Mouse (Mus musculus): Measurements from ENCODE around the gene Rhoq. TPM values are rescaled to one million over a fixed set of nuclear protein-coding genes. Genes with fewer than 3 reads are reported as not detected.

Gene Rhoq
- polyA plus RNA-seq, 1 experiment, result 47.1 TPM

DNA sequence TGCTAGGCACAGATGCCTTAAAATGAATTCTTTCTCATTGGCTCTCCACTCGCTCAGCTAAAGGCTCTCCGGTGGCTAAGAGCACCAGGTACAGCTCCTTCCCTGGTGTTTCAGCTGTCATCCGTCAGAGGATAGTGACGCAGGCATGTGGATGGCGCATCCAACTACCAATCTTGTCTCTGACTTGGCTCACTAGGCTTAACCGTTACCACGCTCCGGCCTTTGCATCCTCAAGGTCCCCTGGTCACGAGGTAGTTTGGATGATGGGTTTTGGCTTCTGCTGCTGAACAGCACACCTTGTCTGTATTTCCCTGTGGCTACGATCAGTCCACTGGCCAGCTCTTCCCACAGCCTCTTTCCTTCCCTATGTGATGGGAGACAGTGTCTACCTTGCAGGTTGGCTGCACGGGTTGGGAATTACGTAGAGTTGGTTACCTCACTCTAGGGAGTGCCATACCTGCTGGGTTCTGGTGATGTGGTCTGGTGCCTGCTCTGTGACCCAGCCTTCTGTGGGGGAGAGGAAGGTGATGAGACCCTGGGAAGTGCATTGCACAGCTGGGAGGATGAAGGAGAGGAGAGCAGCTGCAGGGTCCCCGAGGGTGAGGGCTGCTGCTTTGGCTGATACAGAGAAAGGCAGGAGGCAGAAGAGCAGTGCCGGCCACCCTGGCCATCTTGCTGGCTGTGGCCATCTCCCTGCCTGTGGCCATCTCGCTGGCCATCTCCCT, 7.3 kb downstream of the Rhoq start:
- Histone ChIP-seq H3K27ac (ENCODE audit: insufficient read depth, low read length) (no peak overlapping the region), H3K4me3 (replicated peaks; ENCODE audit: insufficient read depth, low read depth, low read length) (no peak overlapping the region), H3K4me1 (ENCODE audit: control insufficient read depth, insufficient read depth, low read length) (no peaks in the 10 kb centered on the region), H3K27me3 (ENCODE audit: control insufficient read depth, insufficient read depth, low read length) (no peaks in the 10 kb centered on the region)
- WGBS, result 87% methylated on average over 15 of the region's 15 CpGs
- TF ChIP-seq CTCF (IDR thresholded peaks at IDR 0.05; ENCODE audit: borderline replicate concordance, insufficient read depth, low read depth, low read length) (no peak), POLR2A (IDR thresholded peaks at IDR 0.05; ENCODE audit: borderline replicate concordance, insufficient read depth, low read length) (no peak)
- no peak for DNase-seq

DNA sequence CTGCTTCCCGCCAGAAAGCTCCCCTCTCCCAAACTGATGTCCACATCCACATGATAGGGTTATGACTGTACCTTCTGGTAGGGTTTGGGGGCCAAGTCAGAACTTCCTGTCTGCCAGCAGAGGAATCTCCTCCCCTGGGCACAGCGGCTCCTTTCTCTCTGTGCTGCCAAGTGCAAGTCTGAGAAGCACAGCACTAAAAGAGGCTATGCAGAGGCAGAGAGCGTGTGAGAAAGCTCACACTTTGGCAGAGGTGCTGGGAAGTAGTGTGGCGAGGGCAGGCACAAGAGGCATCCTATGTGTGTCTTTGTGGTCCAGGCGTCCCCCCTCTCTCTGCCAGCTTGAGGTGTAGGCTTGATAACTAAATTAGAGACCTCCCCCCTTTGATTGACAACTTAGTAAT, 8.2 kb downstream of the Rhoq start:
- H3K27ac ChIP-seq (ENCODE audit: insufficient read depth, low read length), result no peak overlapping the region
- WGBS, result 50% methylated on average over 5 of the region's 5 CpGs
- DNase-seq, result no peak
- no peak overlapping the region for H3K4me3 ChIP-seq (replicated peaks; ENCODE audit: insufficient read depth, low read depth, low read length)
- no peaks in the 10 kb centered on the region for H3K27me3 ChIP-seq (ENCODE audit: control insufficient read depth, insufficient read depth, low read length)
- no peak for TF ChIP-seq CTCF (IDR thresholded peaks at IDR 0.05; ENCODE audit: borderline replicate concordance, insufficient read depth, low read depth, low read length)
- no peak for TF ChIP-seq POLR2A (IDR thresholded peaks at IDR 0.05; ENCODE audit: borderline replicate concordance, insufficient read depth, low read length)
- no peaks in the 10 kb centered on the region for H3K4me1 ChIP-seq (ENCODE audit: control insufficient read depth, insufficient read depth, low read length)

DNA sequence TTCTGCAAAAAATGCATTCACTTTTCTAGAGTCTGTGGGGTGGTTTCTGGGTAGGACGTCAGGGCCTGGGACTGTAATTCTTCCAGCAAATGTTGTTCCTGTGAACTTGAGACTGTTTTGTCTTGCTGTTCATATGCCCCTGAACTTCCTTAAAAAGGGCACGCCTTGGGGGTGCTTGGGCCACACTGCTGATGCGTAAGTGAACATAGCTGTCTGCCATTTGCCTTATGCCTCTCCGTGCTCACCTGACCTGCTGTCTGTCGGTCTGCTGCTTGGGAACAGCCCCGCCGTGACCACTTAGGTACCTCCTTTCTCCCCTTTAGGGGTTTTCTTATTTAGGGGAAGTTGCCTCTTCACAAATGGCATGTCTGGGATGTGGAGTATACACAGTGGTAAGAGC, 9.0 kb downstream of the Rhoq start:
- 93% methylated on average over 7 of the region's 7 CpGs for WGBS
- Histone ChIP-seq H3K27ac (ENCODE audit: insufficient read depth, low read length) (no peak overlapping the region), H3K27me3 (ENCODE audit: control insufficient read depth, insufficient read depth, low read length) (no peaks in the 10 kb centered on the region), H3K4me3 (replicated peaks; ENCODE audit: insufficient read depth, low read depth, low read length) (no peak overlapping the region), H3K4me1 (ENCODE audit: control insufficient read depth, insufficient read depth, low read length) (no peaks in the 10 kb centered on the region)
- TF ChIP-seq CTCF (IDR thresholded peaks at IDR 0.05; ENCODE audit: borderline replicate concordance, insufficient read depth, low read depth, low read length), result no peak
- TF ChIP-seq POLR2A (IDR thresholded peaks at IDR 0.05; ENCODE audit: borderline replicate concordance, insufficient read depth, low read length), result no peak
- no peak for DNase-seq

DNA sequence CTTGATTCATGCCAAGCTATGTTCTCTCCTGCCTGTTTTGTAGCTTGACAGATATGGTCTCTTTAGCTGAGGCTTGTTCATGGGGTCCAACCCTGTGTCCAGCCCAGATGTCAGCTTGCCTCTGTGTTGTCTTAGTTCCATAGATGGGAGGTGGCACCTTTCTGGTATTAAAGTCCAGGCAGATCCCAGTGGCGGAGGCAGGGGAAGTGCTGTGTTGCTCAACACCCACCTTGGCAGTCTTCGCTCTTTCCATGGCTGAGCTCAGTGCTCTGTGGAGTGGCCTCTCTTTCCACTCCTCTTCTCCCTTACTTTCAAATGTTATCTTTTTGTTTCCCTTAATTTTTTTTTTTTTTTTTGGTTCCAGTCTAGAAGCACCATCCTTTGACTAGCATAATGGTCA, 10.2 kb downstream of the Rhoq start:
- H3K4me1 ChIP-seq (ENCODE audit: control insufficient read depth, insufficient read depth, low read length), result no peaks in the 10 kb centered on the region
- no peak for DNase-seq
- H3K27ac ChIP-seq (ENCODE audit: insufficient read depth, low read length), result no peak overlapping the region
- 96% methylated on average over 2 of the region's 2 CpGs for WGBS
- H3K27me3 ChIP-seq (ENCODE audit: control insufficient read depth, insufficient read depth, low read length), result no peaks in the 10 kb centered on the region
- H3K4me3 ChIP-seq (replicated peaks; ENCODE audit: insufficient read depth, low read depth, low read length), result no peak overlapping the region
- no peak for TF ChIP-seq CTCF (IDR thresholded peaks at IDR 0.05; ENCODE audit: borderline replicate concordance, insufficient read depth, low read depth, low read length)
- no peak for TF ChIP-seq POLR2A (IDR thresholded peaks at IDR 0.05; ENCODE audit: borderline replicate concordance, insufficient read depth, low read length)

DNA sequence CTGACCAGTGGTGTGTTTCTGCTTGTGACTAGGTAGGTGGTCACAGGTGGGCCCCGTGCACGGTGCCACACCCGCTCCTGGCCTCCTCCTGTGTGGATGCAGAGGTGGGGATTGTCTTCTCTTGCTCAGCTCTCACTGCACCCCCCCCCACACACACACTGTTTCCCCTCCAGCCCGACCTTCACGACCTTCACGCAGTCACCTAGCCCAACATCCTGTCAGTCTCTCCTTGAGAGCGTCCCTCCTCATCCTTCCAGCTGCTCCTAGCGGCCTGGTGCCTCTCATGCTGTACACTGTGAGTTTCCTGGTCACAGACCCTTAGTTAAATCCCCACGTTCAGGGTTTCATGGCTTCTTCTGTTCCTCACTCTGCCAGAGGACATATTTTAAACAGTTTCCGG, 13.5 kb downstream of the Rhoq start:
- TF ChIP-seq POLR2A (IDR thresholded peaks at IDR 0.05; ENCODE audit: borderline replicate concordance, insufficient read depth, low read length) (no peak), CTCF (IDR thresholded peaks at IDR 0.05; ENCODE audit: borderline replicate concordance, insufficient read depth, low read depth, low read length) (no peak)
- Histone ChIP-seq H3K4me1 (ENCODE audit: control insufficient read depth, insufficient read depth, low read length) (no peaks in the 10 kb centered on the region), H3K27me3 (ENCODE audit: control insufficient read depth, insufficient read depth, low read length) (no peaks in the 10 kb centered on the region), H3K4me3 (replicated peaks; ENCODE audit: insufficient read depth, low read depth, low read length) (no peak overlapping the region), H3K27ac (ENCODE audit: insufficient read depth, low read length) (no peak overlapping the region)
- DNase-seq, result no peak
- WGBS, result 84% methylated on average over 10 of the region's 10 CpGs

DNA sequence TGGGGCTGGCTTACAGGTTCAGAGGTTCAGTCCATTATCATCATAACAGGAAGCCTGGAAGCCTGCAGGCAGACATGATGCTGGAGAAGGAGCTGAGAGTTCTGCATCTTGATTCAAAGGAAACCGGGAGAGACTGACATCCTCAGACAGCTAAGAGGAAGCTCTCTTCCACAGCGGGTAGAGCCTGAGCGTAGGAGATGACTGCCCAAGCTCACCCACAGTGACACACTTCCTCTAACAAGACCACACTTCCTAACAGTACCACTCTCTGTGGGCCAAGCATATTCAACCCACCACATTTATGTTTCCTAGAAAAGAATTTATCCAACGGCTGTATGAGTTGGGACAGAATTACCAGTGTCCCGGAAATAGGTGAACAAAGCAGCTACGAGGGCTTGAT, 15.6 kb downstream of the Rhoq start:
- Histone ChIP-seq H3K27me3 (ENCODE audit: control insufficient read depth, insufficient read depth, low read length) (no peaks in the 10 kb centered on the region), H3K27ac (ENCODE audit: insufficient read depth, low read length) (no peak overlapping the region), H3K4me3 (replicated peaks; ENCODE audit: insufficient read depth, low read depth, low read length) (no peak overlapping the region), H3K4me1 (ENCODE audit: control insufficient read depth, insufficient read depth, low read length) (no peaks in the 10 kb centered on the region)
- WGBS, result 91% methylated on average over 6 of the region's 6 CpGs
- no peak for DNase-seq
- TF ChIP-seq CTCF (IDR thresholded peaks at IDR 0.05; ENCODE audit: borderline replicate concordance, insufficient read depth, low read depth, low read length) (no peak), POLR2A (IDR thresholded peaks at IDR 0.05; ENCODE audit: borderline replicate concordance, insufficient read depth, low read length) (no peak)

DNA sequence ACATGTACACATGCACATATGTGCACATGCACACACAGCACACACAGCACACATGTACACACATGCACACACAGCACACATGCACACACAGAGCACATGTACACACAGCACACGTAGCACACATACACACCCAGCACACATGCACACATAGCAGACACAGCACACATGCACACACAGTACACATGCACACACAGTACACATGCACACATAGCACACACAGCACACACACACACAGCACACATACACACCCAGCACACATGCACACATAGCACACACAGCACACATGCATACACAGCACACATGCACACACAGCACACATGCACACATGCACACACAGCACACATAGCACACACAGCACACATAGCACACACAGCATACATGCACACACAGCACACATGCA, 18.3 kb downstream of the Rhoq start:
- no peaks in the 10 kb centered on the region for H3K27me3 ChIP-seq (ENCODE audit: control insufficient read depth, insufficient read depth, low read length)
- WGBS, result 95% methylated on average over 1 of the region's 1 CpGs

DNA sequence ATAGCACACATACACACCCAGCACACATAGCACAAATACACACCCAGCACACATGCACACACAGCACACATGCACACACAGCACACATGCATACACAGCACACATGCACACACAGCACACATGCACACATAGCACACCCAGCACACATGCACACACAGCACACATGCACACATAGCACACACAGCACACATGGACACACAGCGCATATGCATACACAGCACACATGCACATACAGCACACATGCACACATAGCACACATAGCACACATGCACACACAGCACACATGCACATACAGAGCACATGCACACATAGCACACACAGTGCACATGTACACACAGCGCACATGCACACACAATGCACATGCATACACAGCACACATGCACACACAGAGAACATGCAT, 18.8 kb downstream of the Rhoq start:
- H3K27me3 ChIP-seq (ENCODE audit: control insufficient read depth, insufficient read depth, low read length), result no peaks in the 10 kb centered on the region
- H3K27ac ChIP-seq (ENCODE audit: insufficient read depth, low read length), result no peak overlapping the region
- WGBS, result 100% methylated on average over 2 of the region's 2 CpGs
- DNase-seq, result no peak
- H3K4me1 ChIP-seq (ENCODE audit: control insufficient read depth, insufficient read depth, low read length), result peaks cover under 1% of the 10 kb centered on the region; the same call in 1 of the 2 replicates
- H3K4me3 ChIP-seq (replicated peaks; ENCODE audit: insufficient read depth, low read depth, low read length), result no peak overlapping the region
- TF ChIP-seq POLR2A (IDR thresholded peaks at IDR 0.05; ENCODE audit: borderline replicate concordance, insufficient read depth, low read length) (no peak), CTCF (IDR thresholded peaks at IDR 0.05; ENCODE audit: borderline replicate concordance, insufficient read depth, low read depth, low read length) (no peak)

More for the DNA sequence above, 18.3 kb downstream of the Rhoq start:
- Histone ChIP-seq H3K4me3 (replicated peaks; ENCODE audit: insufficient read depth, low read depth, low read length) (no peak overlapping the region), H3K4me1 (ENCODE audit: control insufficient read depth, insufficient read depth, low read length) (no peaks in the 10 kb centered on the region), H3K27ac (ENCODE audit: insufficient read depth, low read length) (no peak overlapping the region)
- TF ChIP-seq CTCF (IDR thresholded peaks at IDR 0.05; ENCODE audit: borderline replicate concordance, insufficient read depth, low read depth, low read length), result no peak
- no peak for TF ChIP-seq POLR2A (IDR thresholded peaks at IDR 0.05; ENCODE audit: borderline replicate concordance, insufficient read depth, low read length)
- DNase-seq, result no peak

All from cerebellum, adult 2 months (tissue).